Mouse (Mus musculus): ENCODE measurements at regions not wholly inside any gene's neighbourhood (a gene's known extent, or its start where the extent isn't known, plus 50 kb on each side); places are given as distances from the start of the nearest gene placed in this dataset.

- WGBS = 97% methylated on average over 2 of the region's 2 CpGs
- H3K4me3 ChIP-seq (ENCODE audit: control insufficient read depth, insufficient read depth, low read length) = no peak overlapping the region
These were observed 88.5 kb upstream of the BC052040 start for GRCm38 (mm10) chr2:115493020-115493419.

GRCm38 (mm10) chr2:115499904-115500303, 81.6 kb upstream of the BC052040 start:
- no peaks in the 10 kb centered on the region for H3K27me3 ChIP-seq (ENCODE audit: control insufficient read depth, insufficient read depth, low read length)

More at GRCm38 (mm10) chr2:115493020-115493419, 88.5 kb upstream of the BC052040 start:
- Histone ChIP-seq H3K4me1 (replicated peaks; ENCODE audit: control insufficient read depth, insufficient read depth, low read length) (no peaks in the 10 kb centered on the region), H3K27ac (ENCODE audit: control insufficient read depth, insufficient read depth, low read length) (no peak overlapping the region), H3K36me3 (ENCODE audit: control insufficient read depth, insufficient read depth, low read length) (no peaks in the 10 kb centered on the region), H3K27me3 (ENCODE audit: control insufficient read depth, insufficient read depth, low read length) (no peaks in the 10 kb centered on the region)
- TF ChIP-seq CTCF (IDR thresholded peaks at IDR 0.05; ENCODE audit: borderline replicate concordance, control insufficient read depth, extremely low read depth, insufficient read depth, low read length, poor library complexity) = no peak
- TF ChIP-seq POLR2A (IDR thresholded peaks at IDR 0.05; ENCODE audit: control insufficient read depth, extremely low read depth, insufficient read depth, low read length, poor library complexity) = no peak
- no peak for DNase-seq

GRCm38 (mm10) chr2:115509527-115509926, 72.0 kb upstream of the BC052040 start:
- TF ChIP-seq POLR2A (IDR thresholded peaks at IDR 0.05; ENCODE audit: control insufficient read depth, extremely low read depth, insufficient read depth, low read length, poor library complexity) = no peak
- no peak for TF ChIP-seq CTCF (IDR thresholded peaks at IDR 0.05; ENCODE audit: borderline replicate concordance, control insufficient read depth, extremely low read depth, insufficient read depth, low read length, poor library complexity)
- Histone ChIP-seq H3K4me3 (ENCODE audit: control insufficient read depth, insufficient read depth, low read length) (no peak overlapping the region), H3K27me3 (ENCODE audit: control insufficient read depth, insufficient read depth, low read length) (no peaks in the 10 kb centered on the region), H3K27ac (ENCODE audit: control insufficient read depth, insufficient read depth, low read length) (no peak overlapping the region), H3K36me3 (ENCODE audit: control insufficient read depth, insufficient read depth, low read length) (no peaks in the 10 kb centered on the region), H3K4me1 (replicated peaks; ENCODE audit: control insufficient read depth, insufficient read depth, low read length) (no peaks in the 10 kb centered on the region)
- WGBS = 75% methylated on average over 10 of the region's 10 CpGs
- DNase-seq = no peak

More at GRCm38 (mm10) chr2:115499904-115500303, 81.6 kb upstream of the BC052040 start:
- H3K4me3 ChIP-seq (ENCODE audit: control insufficient read depth, insufficient read depth, low read length) = no peak overlapping the region
- H3K27ac ChIP-seq (ENCODE audit: control insufficient read depth, insufficient read depth, low read length) = no peak overlapping the region
- 96% methylated on average over 2 of the region's 2 CpGs for WGBS
- H3K36me3 ChIP-seq (ENCODE audit: control insufficient read depth, insufficient read depth, low read length) = no peaks in the 10 kb centered on the region
- TF ChIP-seq CTCF (IDR thresholded peaks at IDR 0.05; ENCODE audit: borderline replicate concordance, control insufficient read depth, extremely low read depth, insufficient read depth, low read length, poor library complexity) = no peak
- TF ChIP-seq POLR2A (IDR thresholded peaks at IDR 0.05; ENCODE audit: control insufficient read depth, extremely low read depth, insufficient read depth, low read length, poor library complexity) = no peak
- DNase-seq = no peak
- no peaks in the 10 kb centered on the region for H3K4me1 ChIP-seq (replicated peaks; ENCODE audit: control insufficient read depth, insufficient read depth, low read length)

- Histone ChIP-seq H3K27me3 (ENCODE audit: control insufficient read depth, insufficient read depth, low read length) (no peaks in the 10 kb centered on the region), H3K4me3 (ENCODE audit: control insufficient read depth, insufficient read depth, low read length) (no peak overlapping the region), H3K4me1 (replicated peaks; ENCODE audit: control insufficient read depth, insufficient read depth, low read length) (no peaks in the 10 kb centered on the region), H3K36me3 (ENCODE audit: control insufficient read depth, insufficient read depth, low read length) (no peaks in the 10 kb centered on the region), H3K27ac (ENCODE audit: control insufficient read depth, insufficient read depth, low read length) (no peak overlapping the region)
- TF ChIP-seq CTCF (IDR thresholded peaks at IDR 0.05; ENCODE audit: borderline replicate concordance, control insufficient read depth, extremely low read depth, insufficient read depth, low read length, poor library complexity) (no peak), POLR2A (IDR thresholded peaks at IDR 0.05; ENCODE audit: control insufficient read depth, extremely low read depth, insufficient read depth, low read length, poor library complexity) (no peak)
- DNase-seq = no peak
- 87% methylated on average over 3 of the region's 3 CpGs for WGBS
These were observed 70.4 kb upstream of the BC052040 start for GRCm38 (mm10) chr2:115511146-115511545.

- Histone ChIP-seq H3K36me3 (ENCODE audit: control insufficient read depth, insufficient read depth, low read length) (no peaks in the 10 kb centered on the region), H3K4me1 (replicated peaks; ENCODE audit: control insufficient read depth, insufficient read depth, low read length) (no peaks in the 10 kb centered on the region), H3K27ac (ENCODE audit: control insufficient read depth, insufficient read depth, low read length) (no peak overlapping the region), H3K27me3 (ENCODE audit: control insufficient read depth, insufficient read depth, low read length) (no peaks in the 10 kb centered on the region), H3K4me3 (ENCODE audit: control insufficient read depth, insufficient read depth, low read length) (no peak overlapping the region)
- 89% methylated on average over 14 of the region's 14 CpGs for WGBS
- TF ChIP-seq CTCF (IDR thresholded peaks at IDR 0.05; ENCODE audit: borderline replicate concordance, control insufficient read depth, extremely low read depth, insufficient read depth, low read length, poor library complexity) (no peak), POLR2A (IDR thresholded peaks at IDR 0.05; ENCODE audit: control insufficient read depth, extremely low read depth, insufficient read depth, low read length, poor library complexity) (no peak)
- no peak for DNase-seq
These were observed 69.6 kb upstream of the BC052040 start for GRCm38 (mm10) chr2:115511612-115512525.

- H3K4me1 ChIP-seq (replicated peaks; ENCODE audit: control insufficient read depth, insufficient read depth, low read length) = no peaks in the 10 kb centered on the region
- TF ChIP-seq CTCF (IDR thresholded peaks at IDR 0.05; ENCODE audit: borderline replicate concordance, control insufficient read depth, extremely low read depth, insufficient read depth, low read length, poor library complexity) (no peak), POLR2A (IDR thresholded peaks at IDR 0.05; ENCODE audit: control insufficient read depth, extremely low read depth, insufficient read depth, low read length, poor library complexity) (no peak)
- no peak overlapping the region for H3K27ac ChIP-seq (ENCODE audit: control insufficient read depth, insufficient read depth, low read length)
- 73% methylated on average over 8 of the region's 8 CpGs for WGBS
- no peak for DNase-seq
- no peak overlapping the region for H3K4me3 ChIP-seq (ENCODE audit: control insufficient read depth, insufficient read depth, low read length)
- H3K36me3 ChIP-seq (ENCODE audit: control insufficient read depth, insufficient read depth, low read length) = no peaks in the 10 kb centered on the region
- no peaks in the 10 kb centered on the region for H3K27me3 ChIP-seq (ENCODE audit: control insufficient read depth, insufficient read depth, low read length)
These were observed 68.6 kb upstream of the BC052040 start for GRCm38 (mm10) chr2:115512891-115513290.

Data from thymus, adult 2 months (tissue).